Mouse (Mus musculus) midbrain, embryonic 11.5 days (tissue): ENCODE measurements around the gene Parp8. TPM values are rescaled to one million over a fixed set of nuclear protein-coding genes. Genes with fewer than 3 reads are reported as not detected.

Experiments
- ATAC-seq: fragments of 200-750 bp; cut with Nextera tagmentation; 2 replicates; pipeline ENCODE4 v1.8.0; 2017; ENCODE audit warnings: moderate TSS enrichment, moderate library complexity; ENCODE audit not compliant: low FRiP score
- DNase-seq: peaks from one replicate; pipeline ENCODE4 v3.0.0; 2015; ENCODE audit warnings: low spot score; ENCODE audit errors: missing footprints
- H3K27ac ChIP-seq: fragments of 300-500 bp; sonication (generic); 2 replicates; pipeline ENCODE4 v1.5.1; 2014; ENCODE audit warnings: low read depth, low read length
- H3K27me3 ChIP-seq: fragments of 300-500 bp; sonication (generic); 2 replicates; pipeline ENCODE4 v1.6.1; 2014; ENCODE audit warnings: mild to moderate bottlenecking, low read length, moderate library complexity, mixed read lengths; ENCODE audit not compliant: control insufficient read depth, insufficient read depth
- H3K36me3 ChIP-seq: fragments of 300-500 bp; sonication (generic); 2 replicates; pipeline ENCODE4 v1.6.1; 2014; ENCODE audit warnings: mild to moderate bottlenecking, low read length, moderate library complexity, mixed read lengths; ENCODE audit not compliant: control insufficient read depth, insufficient read depth
- H3K4me1 ChIP-seq: fragments of 300-500 bp; sonication (generic); 2 replicates; pipeline ENCODE4 v1.6.1; 2014; ENCODE audit warnings: low read length; ENCODE audit not compliant: control insufficient read depth, insufficient read depth
- H3K4me2 ChIP-seq: fragments of 300-500 bp; sonication (generic); 2 replicates; pipeline ENCODE4 v1.6.1; 2014; ENCODE audit warnings: mild to moderate bottlenecking, moderate library complexity
- H3K4me3 ChIP-seq: fragments of 300-500 bp; sonication (generic); 2 replicates; pipeline ENCODE4 v1.5.1; 2014; ENCODE audit warnings: low read depth, low read length
- H3K9ac ChIP-seq: fragments of 300-500 bp; sonication (generic); 2 replicates; pipeline ENCODE4 v1.6.1; 2014; ENCODE audit warnings: low read length
- H3K9me3 ChIP-seq: fragments of 300-500 bp; sonication (generic); 2 replicates; pipeline ENCODE4 v1.6.1; 2016; ENCODE audit warnings: low read length; ENCODE audit not compliant: control insufficient read depth
- WGBS: fragments of 180-500 bp; shearing (Covaris S2); extraction: QIAGEN DNeasy Blood & Tissue Kit; methylation state at CpG from one replicate; pipeline ENCODE4 v1.1.7; 2014; 5-methylcytosine and 5-hydroxymethylcytosine counted together
- polyA plus RNA-seq: library from polyadenylated mRNA; unstranded; fragments of >200 nt; fragmentation: Nextera tagmentation; extraction: Ambion mirVana; gene quantifications from 2 replicates; pipeline ENCODE4 v1.2.1, GENCODE M21; 2014

The Parp8 gene
- polyA plus RNA-seq, 1 experiment from 2014 or later = 13.3 TPM

- Histone ChIP-seq H3K27ac (no peak overlapping the region), H3K27me3 (no peaks in the 10 kb centered on the region), H3K4me3 (no peak overlapping the region), H3K9ac (no peak overlapping the region), H3K9me3 (no peaks in the 10 kb centered on the region), H3K4me2 (no peak overlapping the region), H3K4me1 (no peaks in the 10 kb centered on the region), H3K36me3 (no peaks in the 10 kb centered on the region)
- 79% methylated on average over 5 of the region's 5 CpGs for WGBS
- ATAC-seq = no peak
- DNase-seq = peak; percentile 28
Observed at GRCm38 (mm10) chr13:117036277-117036676, 10.9 kb upstream of the Parp8 start.

GRCm38 (mm10) chr13:117035121-117035520, 9.8 kb upstream of the Parp8 start:
- 76% methylated on average over 2 of the region's 2 CpGs for WGBS
- peak; percentile 75 for DNase-seq

GRCm38 (mm10) chr13:117034676-117035075, 9.3 kb upstream of the Parp8 start:
- 68% methylated on average over 1 of the region's 1 CpGs for WGBS
- ATAC-seq = no peak
- H3K9me3 ChIP-seq = no peaks in the 10 kb centered on the region
- no peaks in the 10 kb centered on the region for H3K36me3 ChIP-seq
- no peak overlapping the region for H3K9ac ChIP-seq
- peak; percentile 44 for DNase-seq
- H3K27ac ChIP-seq = no peak overlapping the region
- no peaks in the 10 kb centered on the region for H3K4me1 ChIP-seq
- no peaks in the 10 kb centered on the region for H3K27me3 ChIP-seq
- no peak overlapping the region for H3K4me2 ChIP-seq
- H3K4me3 ChIP-seq = no peak overlapping the region

More at GRCm38 (mm10) chr13:117035121-117035520, 9.8 kb upstream of the Parp8 start:
- no peak for ATAC-seq
- Histone ChIP-seq H3K9ac (no peak overlapping the region), H3K4me2 (no peak overlapping the region), H3K36me3 (no peaks in the 10 kb centered on the region), H3K9me3 (no peaks in the 10 kb centered on the region), H3K4me3 (no peak overlapping the region), H3K27ac (no peak overlapping the region), H3K4me1 (no peaks in the 10 kb centered on the region), H3K27me3 (no peaks in the 10 kb centered on the region)

- H3K4me3 ChIP-seq = no peak overlapping the region
- H3K9me3 ChIP-seq = no peaks in the 10 kb centered on the region
- H3K27ac ChIP-seq = no peak overlapping the region
- H3K36me3 ChIP-seq = no peaks in the 10 kb centered on the region
- no peaks in the 10 kb centered on the region for H3K4me1 ChIP-seq
- no peak overlapping the region for H3K9ac ChIP-seq
- no peaks in the 10 kb centered on the region for H3K27me3 ChIP-seq
- WGBS = 86% methylated on average over 5 of the region's 5 CpGs
- ATAC-seq = no peak
- no peak overlapping the region for H3K4me2 ChIP-seq
- DNase-seq = peak; percentile 72
Observed at GRCm38 (mm10) chr13:117033676-117034308, 8.5 kb upstream of the Parp8 start.

- no peaks in the 10 kb centered on the region for H3K36me3 ChIP-seq
- no peak overlapping the region for H3K4me3 ChIP-seq
- H3K4me2 ChIP-seq = no peak overlapping the region
- DNase-seq = peak; percentile 6
- no peaks in the 10 kb centered on the region for H3K9me3 ChIP-seq
- H3K27me3 ChIP-seq = no peaks in the 10 kb centered on the region
- ATAC-seq = no peak
- no peaks in the 10 kb centered on the region for H3K4me1 ChIP-seq
- no peak overlapping the region for H3K27ac ChIP-seq
- 92% methylated on average over 1 of the region's 1 CpGs for WGBS
- no peak overlapping the region for H3K9ac ChIP-seq
Observed at GRCm38 (mm10) chr13:117032402-117032801, 7.1 kb upstream of the Parp8 start.

GRCm38 (mm10) chr13:117031546-117031945, 6.2 kb upstream of the Parp8 start:
- Histone ChIP-seq H3K4me3 (no peak overlapping the region), H3K4me1 (no peaks in the 10 kb centered on the region), H3K4me2 (no peak overlapping the region), H3K9ac (no peak overlapping the region), H3K27ac (no peak overlapping the region), H3K27me3 (peaks cover under 1% of the 10 kb centered on the region; the same call in 1 of the 2 replicates), H3K9me3 (no peaks in the 10 kb centered on the region), H3K36me3 (no peaks in the 10 kb centered on the region)
- peak; percentile 33 for DNase-seq
- WGBS = 89% methylated on average over 6 of the region's 6 CpGs
- no peak for ATAC-seq

GRCm38 (mm10) chr13:117028221-117028620, 2.9 kb upstream of the Parp8 start:
- Histone ChIP-seq H3K9ac (no peak overlapping the region), H3K4me1 (no peaks in the 10 kb centered on the region; the same call in 1 of the 2 replicates), H3K36me3 (no peaks in the 10 kb centered on the region)

GRCm38 (mm10) chr13:117027336-117027735, 2.0 kb upstream of the Parp8 start:
- H3K27ac ChIP-seq = no peak overlapping the region
- DNase-seq (peak; percentile 84), ATAC-seq (no peak)
- no peaks in the 10 kb centered on the region; the same call in 1 of the 2 replicates for H3K4me1 ChIP-seq
- no peak overlapping the region for H3K4me2 ChIP-seq
- H3K36me3 ChIP-seq = no peaks in the 10 kb centered on the region
- no peaks in the 10 kb centered on the region for H3K9me3 ChIP-seq
- WGBS = 79% methylated on average over 9 of the region's 9 CpGs
- H3K27me3 ChIP-seq = peaks cover 2% of the 10 kb centered on the region; the same call in 1 of the 2 replicates
- H3K9ac ChIP-seq = no peak overlapping the region
- no peak overlapping the region for H3K4me3 ChIP-seq

More at GRCm38 (mm10) chr13:117028221-117028620, 2.9 kb upstream of the Parp8 start:
- Histone ChIP-seq H3K4me3 (no peak overlapping the region), H3K27ac (no peak overlapping the region), H3K4me2 (no peak overlapping the region), H3K27me3 (peaks cover 2% of the 10 kb centered on the region; the same call in 1 of the 2 replicates), H3K9me3 (no peaks in the 10 kb centered on the region)
- WGBS = 61% methylated on average over 5 of the region's 5 CpGs
- no peak for ATAC-seq
- DNase-seq = peak; percentile 21

- ATAC-seq (no peak), DNase-seq (peak; percentile 86)
- H3K4me3 ChIP-seq = no peak overlapping the region; the same call in 1 of the 2 replicates
- H3K27me3 ChIP-seq = peaks cover 2% of the 10 kb centered on the region; the same call in 1 of the 2 replicates
- no peak overlapping the region for H3K9ac ChIP-seq
- H3K27ac ChIP-seq = no peak overlapping the region
- no peaks in the 10 kb centered on the region; the same call in 1 of the 2 replicates for H3K4me1 ChIP-seq
- WGBS = 66% methylated on average over 7 of the region's 7 CpGs
- H3K4me2 ChIP-seq = no peak overlapping the region; the same call in 1 of the 2 replicates
- H3K36me3 ChIP-seq = no peaks in the 10 kb centered on the region
- H3K9me3 ChIP-seq = no peaks in the 10 kb centered on the region
Observed at GRCm38 (mm10) chr13:117026276-117026780, 991 bp upstream of the Parp8 start.
